Mouse (Mus musculus): ENCODE data around the gene Gm11232.

Gene Gm11232

GRCm38 (mm10) chr4:71757865-71758264, at the start of gene Gm11232:
Gene Gm11232, minus strand, starts transcription at chr4:71757965.
- DNase-seq (ENCODE audit: low spot score), result no peak

GRCm38 (mm10) chr4:71805977-71806534, 48.3 kb upstream of the Gm11232 start:
- DNase-seq (ENCODE audit: low spot score), result no peak

GRCm38 (mm10) chr4:71765529-71765928, 7.8 kb upstream of the Gm11232 start:
- DNase-seq (ENCODE audit: low spot score), result no peak

GRCm38 (mm10) chr4:71765071-71765470, 7.3 kb upstream of the Gm11232 start:
- DNase-seq (ENCODE audit: low spot score), result no peak

- no peak for DNase-seq (ENCODE audit: low spot score)
Measured at GRCm38 (mm10) chr4:71756441-71757221, 1.1 kb downstream of the Gm11232 start.

- no peak for DNase-seq (ENCODE audit: low spot score)
Measured at GRCm38 (mm10) chr4:71745741-71746140, 12.0 kb downstream of the Gm11232 start.

GRCm38 (mm10) chr4:71736529-71736928, 21.2 kb downstream of the Gm11232 start:
- DNase-seq (ENCODE audit: low spot score), result no peak

- DNase-seq (ENCODE audit: low spot score), result no peak
Measured at GRCm38 (mm10) chr4:71735261-71735660, 22.5 kb downstream of the Gm11232 start.

- DNase-seq (ENCODE audit: low spot score), result no peak
Measured at GRCm38 (mm10) chr4:71729401-71729800, 28.4 kb downstream of the Gm11232 start.

- no peak for DNase-seq (ENCODE audit: low spot score)
Measured at GRCm38 (mm10) chr4:71727611-71728010, 30.2 kb downstream of the Gm11232 start.

GRCm38 (mm10) chr4:71727056-71727455, 30.7 kb downstream of the Gm11232 start:
- DNase-seq (ENCODE audit: low spot score), result no peak

GRCm38 (mm10) chr4:71725889-71726288, 31.9 kb downstream of the Gm11232 start:
- DNase-seq (ENCODE audit: low spot score), result no peak

Data from c-Kit-positive CD71-positive TER-119-positive erythroid progenitor cells, embryonic 14.5 days (primary cell).